Mouse (Mus musculus) heart, postnatal 0 days (tissue): ENCODE data around the gene Rangrf. TPM values are rescaled to one million over a fixed set of nuclear protein-coding genes. Genes with fewer than 3 reads are reported as not detected.
"Not testable (repeated sequence)": the region's sequence is repeated elsewhere in the genome, so short reads cannot be mapped to it uniquely, and the experiment has no call there.

Source experiments
- ATAC-seq: fragments of 200-750 bp; cut with Nextera tagmentation; 2 replicates; pipeline ENCODE4 v1.8.0; 2017; ENCODE audit warnings: low read depth, moderate number of reproducible peaks, moderate library complexity; ENCODE audit not compliant: insufficient read depth
- DNase-seq: peaks from one replicate; pipeline ENCODE4 v3.0.0-alpha.2; 2016; ENCODE audit warnings: low spot score
- H3K27ac ChIP-seq: fragments of 300-500 bp; sonication (generic); 2 replicates; pipeline ENCODE4 v1.5.1; 2014; ENCODE audit warnings: low read depth, mild to moderate bottlenecking
- H3K27me3 ChIP-seq: fragments of 300-500 bp; sonication (generic); 2 replicates; pipeline ENCODE4 v1.6.1; 2014; ENCODE audit warnings: low read length, mixed read lengths; ENCODE audit not compliant: control insufficient read depth, insufficient read depth
- H3K36me3 ChIP-seq: fragments of 300-500 bp; sonication (generic); replicated peaks from 2 replicates; pipeline ENCODE4 v1.6.1; 2014; ENCODE audit warnings: low read length, mixed read lengths; ENCODE audit not compliant: control insufficient read depth, insufficient read depth
- H3K4me1 ChIP-seq: fragments of 300-500 bp; sonication (generic); 2 replicates; pipeline ENCODE4 v1.6.1; 2014; ENCODE audit warnings: antibody characterized with exemption; ENCODE audit not compliant: control insufficient read depth, insufficient read depth
- H3K4me2 ChIP-seq: fragments of 300-500 bp; sonication (generic); 2 replicates; pipeline ENCODE4 v1.6.1; 2014; ENCODE audit warnings: low read depth, mild to moderate bottlenecking, low read length, moderate library complexity
- H3K4me3 ChIP-seq: fragments of 300-500 bp; sonication (generic); 2 replicates; pipeline ENCODE4 v1.5.1; 2014; ENCODE audit warnings: low read depth, low read length
- H3K9ac ChIP-seq: fragments of 300-500 bp; sonication (generic); replicated peaks from 2 replicates; pipeline ENCODE4 v1.6.1; 2014; ENCODE audit warnings: low read depth, low read length, mixed read lengths
- H3K9me3 ChIP-seq: fragments of 300-500 bp; sonication (generic); replicated peaks from 2 replicates; pipeline ENCODE4 v1.6.1; 2016; ENCODE audit warnings: low read length; ENCODE audit not compliant: control insufficient read depth
- CTCF ChIP-seq: IDR thresholded peaks from 2 replicates; pipeline ENCODE4 v1.5.1; 2016; ENCODE audit warnings: antibody characterized with exemption, control low read depth, low read depth
- EP300 ChIP-seq: IDR thresholded peaks from 2 replicates; pipeline ENCODE4 v1.6.1; 2016; ENCODE audit warnings: antibody characterized with exemption, low read depth
- WGBS: fragments of 180-500 bp; shearing (Covaris S2); extraction: QIAGEN DNeasy Blood & Tissue Kit; methylation state at CpG from one replicate; pipeline ENCODE4 v1.1.7; 2014; 5-methylcytosine and 5-hydroxymethylcytosine counted together
- polyA plus RNA-seq: library from polyadenylated mRNA; unstranded; fragments of >200 nt; fragmentation: Nextera tagmentation; extraction: Ambion mirVana; gene quantifications from 2 replicates; pipeline ENCODE4 v1.2.1, GENCODE M21; 2015
- total RNA-seq: library from RNA; depleted of rRNA; stranded (reverse); fragments of >200 nt; gene quantifications from 2 replicates; pipeline ENCODE4 v1.2.3, GENCODE M21; 2014; ENCODE audit warnings: low replicate concordance

Gene Rangrf
- total and polyA plus RNA-seq, 2 experiments from 2014 or later: 78.0 to 101 TPM

DNA sequence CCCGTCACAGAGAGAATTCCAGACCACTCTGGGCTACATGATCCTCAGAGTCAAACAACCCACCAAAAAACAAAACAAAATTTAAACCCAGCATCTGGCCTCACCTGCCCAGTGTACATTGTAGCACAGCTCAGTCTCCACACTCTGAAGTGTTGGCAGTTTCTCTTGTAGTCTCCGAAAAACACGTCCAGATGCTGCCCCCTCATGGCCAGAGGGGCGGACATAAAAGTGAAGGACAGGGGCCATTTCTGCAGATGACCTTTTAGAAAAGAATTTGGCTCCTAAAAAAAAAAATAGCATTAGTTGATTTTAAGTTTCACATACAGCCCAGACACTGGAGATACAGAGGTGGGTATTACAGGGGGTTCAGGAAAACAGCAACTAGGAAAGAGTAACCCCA, 28.6 kb upstream of the Rangrf start:
- Histone ChIP-seq H3K27me3 (no peaks in the 10 kb centered on the region), H3K9ac (no peak overlapping the region), H3K4me3 (no peak overlapping the region), H3K27ac (no peak overlapping the region), H3K4me2 (no peak overlapping the region), H3K4me1 (0 out of 2 replicates have a peak, but pooled peaks cover 5% of the 10 kb centered on the region), H3K9me3 (no peaks in the 10 kb centered on the region), H3K36me3 (peaks cover 38% of the 10 kb centered on the region)
- ATAC-seq (no peak), DNase-seq (no peak)
- 41% methylated on average over 4 of the region's 4 CpGs for WGBS
- TF ChIP-seq EP300 (no peak), CTCF (peak; percentile 22)

DNA sequence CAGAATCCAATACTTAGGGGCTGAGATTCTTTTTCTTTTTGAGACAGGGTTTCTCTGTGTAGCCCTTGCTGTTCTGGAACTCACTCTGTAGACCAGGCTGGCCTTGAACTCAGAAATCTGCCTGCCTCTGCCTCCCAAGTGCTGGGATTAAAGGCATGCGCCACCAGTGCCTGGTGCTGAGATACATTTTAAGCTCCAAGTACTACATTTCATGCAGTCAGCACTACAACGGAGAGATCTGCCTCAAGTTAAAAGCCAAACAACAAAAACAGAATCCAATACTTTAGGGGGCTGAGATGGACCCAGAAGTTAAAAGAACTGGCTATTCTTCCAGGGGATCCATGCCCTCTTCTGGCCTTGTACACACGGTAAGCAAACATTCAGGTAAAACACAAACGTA, 27.8 kb upstream of the Rangrf start:
- not testable (repeated sequence) for H3K9me3 ChIP-seq, H3K27ac ChIP-seq, H3K9ac ChIP-seq, H3K4me2 ChIP-seq, DNase-seq, ATAC-seq, H3K27me3 ChIP-seq, H3K4me1 ChIP-seq, H3K4me3 ChIP-seq
- WGBS: 90% methylated on average over 4 of the region's 4 CpGs
- H3K36me3 ChIP-seq: peaks cover 46% of the 10 kb centered on the region

DNA sequence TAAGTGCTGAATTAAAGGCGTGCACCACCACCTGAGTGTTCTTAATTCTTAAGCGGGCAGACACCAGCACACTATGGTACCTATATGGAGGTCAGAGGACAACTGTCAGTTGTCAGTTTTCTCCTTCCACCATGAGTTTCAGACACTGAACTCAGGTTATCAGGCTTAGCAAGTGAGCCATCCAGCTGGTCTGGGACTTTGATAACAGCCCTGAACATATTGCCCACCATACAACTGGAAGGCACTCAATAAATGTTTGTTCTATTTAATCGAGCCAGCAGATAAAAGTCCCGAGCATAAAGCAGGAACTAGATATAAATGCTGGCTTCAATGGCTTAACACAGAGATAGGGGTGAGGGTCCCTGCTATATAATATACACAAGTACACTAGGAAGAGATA, 22.1 kb upstream of the Rangrf start:
- WGBS: 84% methylated on average over 4 of the region's 4 CpGs
- no peaks in the 10 kb centered on the region for H3K9me3 ChIP-seq
- no peak for TF ChIP-seq EP300
- TF ChIP-seq CTCF: no peak
- H3K4me1 ChIP-seq: no peaks in the 10 kb centered on the region
- no peaks in the 10 kb centered on the region for H3K27me3 ChIP-seq
- DNase-seq (no peak), ATAC-seq (no peak)
- peaks cover 82% of the 10 kb centered on the region for H3K36me3 ChIP-seq
- H3K4me3 ChIP-seq: no peak overlapping the region
- H3K4me2 ChIP-seq: no peak overlapping the region
- no peak overlapping the region for H3K27ac ChIP-seq
- H3K9ac ChIP-seq: no peak overlapping the region

DNA sequence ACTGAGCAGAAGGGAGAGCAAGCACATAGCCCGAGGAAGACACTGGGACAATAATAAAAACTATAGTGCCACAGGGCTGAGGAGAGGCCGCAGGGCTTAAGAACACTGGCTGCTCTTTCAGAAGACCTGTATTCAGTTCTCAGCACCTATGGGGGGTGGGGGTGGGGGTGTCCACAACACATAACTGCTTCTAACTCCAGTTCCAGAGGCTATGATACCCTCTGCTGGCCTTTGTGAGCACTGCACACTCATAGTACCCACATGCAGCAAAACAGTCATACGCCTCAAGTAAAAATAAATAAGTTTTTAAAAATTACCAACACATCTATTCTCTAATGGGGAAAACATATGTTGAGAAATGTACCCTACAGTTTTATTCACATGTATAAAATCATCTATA, 19.4 kb upstream of the Rangrf start:
- Histone ChIP-seq H3K4me3 (no peak overlapping the region), H3K36me3 (peaks cover 83% of the 10 kb centered on the region), H3K4me2 (no peak overlapping the region), H3K27me3 (no peaks in the 10 kb centered on the region), H3K27ac (no peak overlapping the region), H3K9me3 (no peaks in the 10 kb centered on the region), H3K4me1 (no peaks in the 10 kb centered on the region), H3K9ac (no peak overlapping the region)
- TF ChIP-seq EP300: no peak
- TF ChIP-seq CTCF: peak; percentile 21; the same call in 1 of the 2 replicates
- 94% methylated on average over 3 of the region's 3 CpGs for WGBS
- ATAC-seq (no peak), DNase-seq (no peak)

DNA sequence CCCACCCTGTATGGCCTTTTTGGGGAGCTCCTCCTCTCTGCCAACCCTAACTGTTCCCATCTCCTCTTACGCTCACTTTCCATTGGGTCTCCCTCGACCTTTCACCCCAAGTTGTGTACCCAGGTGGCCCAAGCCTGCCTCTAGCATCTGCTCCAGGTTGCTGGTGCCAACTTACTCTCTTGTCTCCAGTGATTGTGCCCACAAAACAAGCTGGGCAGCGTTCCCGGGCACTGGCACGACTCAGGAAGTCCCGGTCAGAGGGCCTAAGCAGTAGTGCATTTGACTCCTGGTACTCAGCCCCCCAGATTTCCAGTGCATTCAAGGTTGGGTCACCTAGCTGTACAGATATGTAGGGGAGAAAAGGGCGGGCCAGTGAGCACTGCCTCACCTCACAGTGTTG, 18.1 kb upstream of the Rangrf start:
- H3K27ac ChIP-seq: no peak overlapping the region
- H3K4me3 ChIP-seq: no peak overlapping the region
- peaks cover 82% of the 10 kb centered on the region for H3K36me3 ChIP-seq
- H3K9ac ChIP-seq: no peak overlapping the region
- TF ChIP-seq CTCF (no peak), EP300 (no peak)
- no peaks in the 10 kb centered on the region for H3K9me3 ChIP-seq
- no peaks in the 10 kb centered on the region for H3K27me3 ChIP-seq
- DNase-seq (no peak), ATAC-seq (no peak)
- H3K4me1 ChIP-seq: no peaks in the 10 kb centered on the region
- WGBS: 87% methylated on average over 7 of the region's 7 CpGs
- no peak overlapping the region for H3K4me2 ChIP-seq

DNA sequence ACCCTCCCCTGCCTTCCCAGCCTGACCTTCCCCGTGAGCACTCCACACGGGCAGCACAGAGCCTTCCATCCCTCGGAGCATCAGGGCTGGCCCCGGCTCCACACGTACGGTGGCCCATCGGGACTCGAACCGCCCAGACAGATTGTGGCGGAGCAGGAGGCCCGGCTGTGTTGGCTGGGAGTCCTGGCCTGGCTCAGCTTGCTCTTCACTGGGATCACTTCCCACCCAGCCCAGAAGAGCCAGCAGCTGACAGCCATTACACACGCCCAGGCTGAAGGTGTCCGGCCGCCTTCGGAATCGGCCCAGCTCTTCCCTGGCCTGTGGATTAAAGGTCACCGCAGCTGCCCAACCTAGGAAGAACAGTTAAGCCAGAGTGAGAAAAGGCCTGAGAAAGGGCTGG, 13.4 kb upstream of the Rangrf start:
- TF ChIP-seq EP300: no peak
- no peaks in the 10 kb centered on the region for H3K9me3 ChIP-seq
- H3K4me2 ChIP-seq: no peak overlapping the region
- no peak overlapping the region for H3K9ac ChIP-seq
- no peaks in the 10 kb centered on the region for H3K4me1 ChIP-seq
- H3K27me3 ChIP-seq: no peaks in the 10 kb centered on the region
- ATAC-seq: no peak
- H3K36me3 ChIP-seq: peaks cover 65% of the 10 kb centered on the region
- DNase-seq: no peak
- no peak overlapping the region for H3K4me3 ChIP-seq
- WGBS: 84% methylated on average over 17 of the region's 17 CpGs
- H3K27ac ChIP-seq: no peak overlapping the region
